Mouse (Mus musculus) mouse embryonic stem cell (cell line): ENCODE results near the gene Cubn.

Source experiments
- in situ Hi-C, 2 experiments: fragments of 300-500 bp; cut with MboI; formaldehyde crosslinking; loops; 1 replicate in 1 of 2; 3 replicates in 1 of 2; pipeline ENCODE4 v1.14.3; 2019 to 2020; ENCODE audit warnings: low sequenced_read_pairs in 2 of 2, low pct_unique_long_range_greater_than_20kb in 1 of 2, mixed read lengths in 1 of 2; ENCODE audit not compliant: unreplicated experiment in 1 of 2

The Cubn gene

GRCm38 (mm10) chr2:13416765-13417524 is 74.7 kb downstream of the Cubn start:
- in situ Hi-C loops, result no loop called here

GRCm38 (mm10) chr2:13413520-13414178 is 78.0 kb downstream of the Cubn start:
- in situ Hi-C loops, result no loop called here

GRCm38 (mm10) chr2:13410660-13411059 is 81.0 kb downstream of the Cubn start:
- in situ Hi-C loops, result no loop called here

GRCm38 (mm10) chr2:13409767-13410519 is 81.7 kb downstream of the Cubn start:
- in situ Hi-C loops, result no loop called here

GRCm38 (mm10) chr2:13408333-13408732 is 83.3 kb downstream of the Cubn start:
- in situ Hi-C loops, result no loop called here

GRCm38 (mm10) chr2:13407698-13408097 is 83.9 kb downstream of the Cubn start:
- in situ Hi-C loops, result no loop called here

- in situ Hi-C loops, result no loop called here
Observed at GRCm38 (mm10) chr2:13407272-13407671, 84.3 kb downstream of the Cubn start.

- in situ Hi-C loops, result no loop called here
Observed at GRCm38 (mm10) chr2:13404986-13405678, 86.5 kb downstream of the Cubn start.

GRCm38 (mm10) chr2:13400831-13401230 is 90.8 kb downstream of the Cubn start:
- in situ Hi-C loops, result no loop called here

- in situ Hi-C loops, result no loop called here
Observed at GRCm38 (mm10) chr2:13399480-13400072, 92.0 kb downstream of the Cubn start.

- in situ Hi-C loops, result no loop called here
Observed at GRCm38 (mm10) chr2:13398955-13399354, 92.7 kb downstream of the Cubn start.

- in situ Hi-C loops, result no loop called here
Observed at GRCm38 (mm10) chr2:13398551-13398950, 93.1 kb downstream of the Cubn start.

- in situ Hi-C loops, result no loop called here
Observed at GRCm38 (mm10) chr2:13396124-13396540, 95.5 kb downstream of the Cubn start.

- in situ Hi-C loops, result no loop called here
Observed at GRCm38 (mm10) chr2:13391018-13391417, 100.6 kb downstream of the Cubn start.

- in situ Hi-C loops, result no loop called here
Observed at GRCm38 (mm10) chr2:13386631-13387030, 105.0 kb downstream of the Cubn start.

GRCm38 (mm10) chr2:13385542-13386345 is 105.9 kb downstream of the Cubn start:
- in situ Hi-C loops, result no loop called here

- in situ Hi-C loops, result no loop called here
Observed at GRCm38 (mm10) chr2:13384775-13385541, 106.7 kb downstream of the Cubn start.
